Mouse (Mus musculus) liver, embryonic 14.5 days (tissue): Measurements from ENCODE around the gene Cachd1. TPM values are rescaled to one million over a fixed set of nuclear protein-coding genes. Genes with fewer than 3 reads are reported as not detected.

Experiments used
- ATAC-seq: fragments of 200-750 bp; cut with Nextera tagmentation; 2 replicates; pipeline ENCODE4 v1.8.0; 2017; ENCODE audit warnings: moderate number of reproducible peaks, mild to moderate bottlenecking, moderate library complexity; ENCODE audit not compliant: insufficient read depth
- DNase-seq, 3 experiments: peaks; one replicate each; pipeline ENCODE4 v3.0.0-alpha.2; 2012 to 2013; ENCODE audit warnings: low read depth in 3 of 3, low spot score in 3 of 3
- H3K27ac ChIP-seq: fragments of 300-500 bp; sonication (generic); 2 replicates; pipeline ENCODE4 v1.5.1; 2014; ENCODE audit warnings: moderate library complexity, mild to moderate bottlenecking, control low read depth, inconsistent platforms
- H3K27me3 ChIP-seq: fragments of 300-500 bp; sonication (generic); 2 replicates; pipeline ENCODE4 v1.6.1; 2014; ENCODE audit warnings: mild to moderate bottlenecking, low read length, moderate library complexity; ENCODE audit not compliant: control insufficient read depth, insufficient read depth
- H3K36me3 ChIP-seq: fragments of 300-500 bp; sonication (generic); replicated peaks from 2 replicates; pipeline ENCODE4 v1.6.1; 2014; ENCODE audit warnings: low read depth; ENCODE audit not compliant: control insufficient read depth, insufficient read depth
- H3K4me1 ChIP-seq, 2 experiments: fragments of 200-500 bp in 1 of 2; fragments of 300-500 bp in 1 of 2; sonication (generic) in 1 of 2; replicated peaks; 2 replicates each; pipeline ENCODE4 v1.6.1; 2012 to 2014; ENCODE audit warnings: antibody characterized with exemption in 1 of 2, inconsistent platforms in 1 of 2, low read length in 1 of 2; ENCODE audit not compliant: control insufficient read depth in 2 of 2, insufficient read depth in 2 of 2
- H3K4me2 ChIP-seq: fragments of 300-500 bp; sonication (generic); 2 replicates; pipeline ENCODE4 v1.6.1; 2014; ENCODE audit warnings: low read depth, mild to moderate bottlenecking, control low read depth, moderate library complexity
- H3K4me3 ChIP-seq, 2 experiments: fragments of 200-500 bp in 1 of 2; fragments of 300-500 bp in 1 of 2; sonication (generic) in 1 of 2; 2 replicates each; pipeline ENCODE4 v1.5.1; 2012 to 2014; ENCODE audit warnings: low read depth in 2 of 2, low read length in 2 of 2, mild to moderate bottlenecking in 2 of 2, control low read depth in 1 of 2, inconsistent platforms in 1 of 2, moderate library complexity in 1 of 2; ENCODE audit not compliant: insufficient read depth in 1 of 2
- H3K9ac ChIP-seq: fragments of 300-500 bp; sonication (generic); replicated peaks from 2 replicates; pipeline ENCODE4 v1.6.1; 2014; ENCODE audit warnings: mild to moderate bottlenecking, control low read depth, moderate library complexity
- H3K9me3 ChIP-seq: fragments of 300-500 bp; sonication (generic); 2 replicates; pipeline ENCODE4 v1.6.1; 2016; ENCODE audit warnings: low read length, mixed read lengths; ENCODE audit not compliant: control insufficient read depth
- CTCF ChIP-seq: IDR thresholded peaks from 2 replicates; pipeline ENCODE4 v1.5.1; 2016; ENCODE audit warnings: antibody characterized with exemption, low read depth, control low read depth
- EP300 ChIP-seq: IDR thresholded peaks from 2 replicates; pipeline ENCODE4 v1.6.1; 2016; ENCODE audit warnings: antibody characterized with exemption, low read depth
- WGBS: fragments of 180-500 bp; shearing (Covaris S2); extraction: QIAGEN DNeasy Blood & Tissue Kit; methylation state at CpG from one replicate; pipeline ENCODE4 v1.1.7; 2014; ENCODE audit not compliant: insufficient replicate concordance; 5-methylcytosine and 5-hydroxymethylcytosine counted together
- polyA plus RNA-seq, 2 experiments: library from polyadenylated mRNA; depleted of rRNA in 1 of 2; stranded (reverse) in 1 of 2; unstranded in 1 of 2; fragments of >200 nt; fragmentation: Nextera tagmentation in 1 of 2; extraction: Ambion mirVana in 1 of 2; gene quantifications; 2 replicates each; pipeline versions ENCODE4 v1.2.1 to v1.2.3; 2012 to 2014

Cachd1 gene
- polyA plus RNA-seq, 2 experiments = 4.5 to 10.2 TPM

GRCm38 (mm10) chr4:100890106-100890970 lies 113.9 kb downstream of the Cachd1 start:
- 45% methylated on average over 7 of the region's 7 CpGs for WGBS
- DNase-seq = no peak
- TF ChIP-seq EP300 = no peak
- TF ChIP-seq CTCF = no peak

DNA sequence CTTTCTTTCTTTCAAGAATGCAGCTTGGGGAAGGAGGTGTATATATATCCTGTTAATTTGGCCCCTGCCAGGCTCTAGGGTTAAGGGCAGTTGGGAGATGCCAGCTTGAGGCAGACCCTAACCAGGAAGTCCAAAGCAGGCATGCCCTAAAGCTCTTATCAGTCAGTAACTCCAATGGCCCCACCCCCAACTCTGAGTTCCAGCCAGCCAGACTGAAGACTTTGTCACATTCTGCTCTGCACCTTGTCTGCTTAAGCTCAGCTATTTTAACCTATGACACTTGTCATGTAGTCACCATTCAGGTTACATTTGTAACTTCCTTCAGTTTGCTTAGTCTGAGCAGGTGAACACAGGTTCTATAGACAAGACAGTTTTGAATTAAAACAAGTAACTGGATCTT lies 117.3 kb downstream of the Cachd1 start:
- H3K9me3 ChIP-seq = no peaks in the 10 kb centered on the region
- no peak overlapping the region for H3K27ac ChIP-seq
- no peak overlapping the region for H3K4me2 ChIP-seq
- H3K4me1 ChIP-seq = no peaks in the 10 kb centered on the region; a peak in 1 of 4 replicates
- TF ChIP-seq EP300 = no peak
- no peak for TF ChIP-seq CTCF
- H3K4me3 ChIP-seq = no peak overlapping the region
- ATAC-seq = no peak
- no peaks in the 10 kb centered on the region for H3K27me3 ChIP-seq
- H3K36me3 ChIP-seq = no peaks in the 10 kb centered on the region
- H3K9ac ChIP-seq = no peak overlapping the region
- no peak for DNase-seq

More at GRCm38 (mm10) chr4:100890106-100890970, 113.9 kb downstream of the Cachd1 start:
- no peaks in the 10 kb centered on the region for H3K27me3 ChIP-seq
- H3K27ac ChIP-seq = no peak overlapping the region
- ATAC-seq = no peak
- H3K9me3 ChIP-seq = no peaks in the 10 kb centered on the region
- H3K4me2 ChIP-seq = no peak overlapping the region
- no peaks in the 10 kb centered on the region for H3K36me3 ChIP-seq
- H3K4me3 ChIP-seq = no peak overlapping the region
- peaks cover 0 to 14% of the 10 kb centered on the region in 2 experiments; a peak in 2 of 4 replicates for H3K4me1 ChIP-seq
- no peak overlapping the region for H3K9ac ChIP-seq

DNA sequence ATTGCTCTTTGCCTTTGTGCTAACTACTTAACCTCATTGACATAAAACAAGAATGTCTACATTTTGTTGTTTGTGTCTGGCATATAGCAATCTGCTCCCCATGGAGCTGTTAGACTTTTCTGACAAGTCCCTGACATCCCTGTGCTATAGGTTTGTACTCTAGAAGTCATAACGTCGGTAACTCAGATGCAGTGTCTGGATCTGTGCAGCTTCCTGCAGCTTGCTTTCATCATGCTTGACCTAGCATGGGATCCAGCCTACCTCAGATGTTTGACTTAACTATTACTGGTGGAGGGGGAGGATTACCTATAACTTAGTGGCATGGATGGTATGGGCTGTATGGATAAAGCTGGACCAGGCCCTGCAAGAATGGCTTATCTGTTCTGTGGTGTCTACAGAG lies 117.7 kb downstream of the Cachd1 start:
- 80% methylated on average over 2 of the region's 2 CpGs for WGBS
- TF ChIP-seq EP300 (no peak), CTCF (no peak)
- no peak overlapping the region for H3K27ac ChIP-seq
- H3K36me3 ChIP-seq = no peaks in the 10 kb centered on the region
- H3K4me2 ChIP-seq = no peak overlapping the region
- H3K4me3 ChIP-seq = no peak overlapping the region
- no peaks in the 10 kb centered on the region for H3K27me3 ChIP-seq
- H3K4me1 ChIP-seq = no peaks in the 10 kb centered on the region; a peak in 1 of 4 replicates
- no peak for DNase-seq
- ATAC-seq = no peak
- H3K9me3 ChIP-seq = no peaks in the 10 kb centered on the region
- H3K9ac ChIP-seq = no peak overlapping the region

DNA sequence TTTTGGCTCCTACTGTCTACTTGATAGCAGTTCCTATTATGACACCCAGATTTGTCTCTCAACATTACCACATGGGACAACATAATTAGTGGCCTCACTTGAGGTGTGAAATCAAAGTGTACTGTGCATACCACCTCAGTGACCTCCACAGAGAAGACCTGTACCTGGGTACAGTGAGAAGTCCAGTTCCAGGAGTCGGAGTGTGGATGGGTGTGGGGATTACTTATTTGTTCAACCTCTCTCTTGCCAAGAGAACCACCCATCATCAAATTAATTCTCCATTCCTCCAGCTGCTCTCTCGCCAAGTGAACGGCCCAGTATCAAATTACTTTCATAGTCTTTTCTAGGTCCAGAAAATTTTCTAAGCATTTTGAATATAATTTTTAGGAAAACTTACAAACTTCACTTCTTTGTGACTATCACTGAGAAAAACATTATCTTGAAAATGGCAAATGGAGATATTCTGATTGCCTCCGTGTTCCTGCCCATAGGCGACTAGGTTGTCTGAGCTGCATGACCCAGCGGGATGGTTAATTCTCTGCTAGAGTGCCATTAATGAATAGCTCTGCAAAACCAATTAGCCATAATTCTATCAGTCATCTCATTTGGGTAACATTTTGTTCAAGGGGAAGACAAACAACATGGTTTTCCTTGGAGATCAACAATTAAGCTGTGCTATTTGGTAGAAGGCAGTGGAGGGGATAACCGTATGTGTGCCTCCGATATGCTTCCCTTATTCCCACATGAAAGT lies 120.0 kb downstream of the Cachd1 start:
- Histone ChIP-seq H3K9me3 (no peaks in the 10 kb centered on the region), H3K27ac (no peak overlapping the region), H3K4me2 (no peak overlapping the region), H3K4me1 (no peaks in the 10 kb centered on the region; a peak in 1 of 4 replicates), H3K4me3 (no peak overlapping the region), H3K9ac (no peak overlapping the region), H3K36me3 (no peaks in the 10 kb centered on the region), H3K27me3 (no peaks in the 10 kb centered on the region)
- TF ChIP-seq EP300 = no peak
- TF ChIP-seq CTCF = no peak
- ATAC-seq (no peak), DNase-seq (no peak)
- 74% methylated on average over 8 of the region's 8 CpGs for WGBS

DNA sequence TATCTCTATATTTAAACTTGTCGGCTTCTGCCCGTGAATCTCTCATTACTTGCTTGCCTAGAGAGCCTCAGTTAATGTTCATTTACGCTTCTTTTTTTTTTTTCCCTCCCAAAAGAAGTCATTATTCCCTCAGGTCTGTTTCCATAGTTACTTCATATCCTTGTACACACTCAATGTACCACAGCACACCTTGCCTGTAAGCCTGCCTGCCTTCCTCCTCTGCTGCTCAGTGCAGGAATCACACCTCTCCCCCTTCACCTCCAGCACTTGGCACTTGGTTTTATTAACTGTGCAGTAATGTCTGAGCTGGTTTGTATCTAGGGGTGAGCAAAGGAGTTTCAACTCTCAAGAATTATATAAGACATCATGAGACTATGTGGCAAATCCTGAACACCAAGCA lies 121.5 kb downstream of the Cachd1 start:
- 78% methylated on average over 3 of the region's 3 CpGs for WGBS
- H3K4me2 ChIP-seq = no peak overlapping the region
- H3K9me3 ChIP-seq = no peaks in the 10 kb centered on the region
- no peaks in the 10 kb centered on the region for H3K36me3 ChIP-seq
- no peak overlapping the region for H3K9ac ChIP-seq
- H3K4me3 ChIP-seq = no peak overlapping the region
- TF ChIP-seq EP300 (no peak), CTCF (no peak)
- H3K27ac ChIP-seq = no peak overlapping the region
- no peaks in the 10 kb centered on the region; a peak in 1 of 4 replicates for H3K4me1 ChIP-seq
- H3K27me3 ChIP-seq = no peaks in the 10 kb centered on the region
- ATAC-seq (no peak), DNase-seq (no peak)
